Mouse (Mus musculus): ENCODE results near the gene Tsfm. TPM values are rescaled to one million over a fixed set of nuclear protein-coding genes. Genes with fewer than 3 reads are reported as not detected.
A peak's percentile ranks its signal among the peaks of the same experiment; 100 is the strongest.
"Not testable (repeated sequence)": the region's sequence is repeated elsewhere in the genome, so short reads cannot be mapped to it uniquely, and the experiment has no call there.

Gene Tsfm
- polyA plus RNA-seq, 1 experiment = 35.4 TPM

- no peaks in the 10 kb centered on the region for H3K9me3 ChIP-seq
- no peak for TF ChIP-seq GATA1 (IDR thresholded peaks at IDR 0.05; ENCODE audit: borderline replicate concordance, low read length)
- no peak for TF ChIP-seq FLI1 (IDR thresholded peaks at IDR 0.05; ENCODE audit: low read length)
- peaks cover 57% of the 10 kb centered on the region for H3K4me1 ChIP-seq
- H3K36me3 ChIP-seq (replicated peaks; ENCODE audit: low read length) = peaks cover 14% of the 10 kb centered on the region
- H3K4me3 ChIP-seq (replicated peaks) = no peak overlapping the region
- H3K27me3 ChIP-seq (replicated peaks) = no peaks in the 10 kb centered on the region
Measured at GRCm38 (mm10) chr10:127073981-127074380, 43.3 kb upstream of the Tsfm start.

GRCm38 (mm10) chr10:127072969-127073368 lies 42.3 kb upstream of the Tsfm start:
- Histone ChIP-seq H3K36me3 (replicated peaks; ENCODE audit: low read length) (peaks cover 15% of the 10 kb centered on the region), H3K4me1 (peaks cover 61% of the 10 kb centered on the region)
- not testable (repeated sequence) for H3K4me3 ChIP-seq (replicated peaks); H3K27me3 ChIP-seq (replicated peaks); H3K9me3 ChIP-seq

- H3K27me3 ChIP-seq (replicated peaks); H3K4me3 ChIP-seq (replicated peaks); H3K9me3 ChIP-seq: not testable (repeated sequence)
- Histone ChIP-seq H3K4me1 (peaks cover 58% of the 10 kb centered on the region), H3K36me3 (replicated peaks; ENCODE audit: low read length) (peaks cover 17% of the 10 kb centered on the region)
Measured at GRCm38 (mm10) chr10:127072270-127072669, 41.6 kb upstream of the Tsfm start.

GRCm38 (mm10) chr10:127071203-127071602 lies 40.6 kb upstream of the Tsfm start:
- Histone ChIP-seq H3K27me3 (replicated peaks) (no peaks in the 10 kb centered on the region), H3K9me3 (no peaks in the 10 kb centered on the region), H3K36me3 (replicated peaks; ENCODE audit: low read length) (peaks cover 27% of the 10 kb centered on the region), H3K4me1 (peaks cover 55% of the 10 kb centered on the region), H3K4me3 (replicated peaks) (peak overlapping the region; percentile 89)
- no peak for TF ChIP-seq GATA1 (IDR thresholded peaks at IDR 0.05; ENCODE audit: borderline replicate concordance, low read length)
- TF ChIP-seq FLI1 (IDR thresholded peaks at IDR 0.05; ENCODE audit: low read length) = no peak

GRCm38 (mm10) chr10:127070190-127071121 lies 39.8 kb upstream of the Tsfm start, which contains the start of gene Tspan31:
Tspan31 (minus strand) TSS chr10:127070264.
- Histone ChIP-seq H3K4me1 (peaks cover 55% of the 10 kb centered on the region), H3K27me3 (replicated peaks) (no peaks in the 10 kb centered on the region), H3K9me3 (no peaks in the 10 kb centered on the region), H3K36me3 (replicated peaks; ENCODE audit: low read length) (peaks cover 34% of the 10 kb centered on the region), H3K4me3 (replicated peaks) (peak within 1 kb of the TSS; percentile 89)
- no peak for TF ChIP-seq FLI1 (IDR thresholded peaks at IDR 0.05; ENCODE audit: low read length)
- no peak for TF ChIP-seq GATA1 (IDR thresholded peaks at IDR 0.05; ENCODE audit: borderline replicate concordance, low read length)

GRCm38 (mm10) chr10:127069281-127070189 lies 38.9 kb upstream of the Tsfm start:
- Histone ChIP-seq H3K27me3 (replicated peaks) (no peaks in the 10 kb centered on the region), H3K36me3 (replicated peaks; ENCODE audit: low read length) (peaks cover 44% of the 10 kb centered on the region), H3K9me3 (no peaks in the 10 kb centered on the region), H3K4me1 (peaks cover 56% of the 10 kb centered on the region), H3K4me3 (replicated peaks) (peak overlapping the region; percentile 89)
- no peak for TF ChIP-seq FLI1 (IDR thresholded peaks at IDR 0.05; ENCODE audit: low read length)
- no peak for TF ChIP-seq GATA1 (IDR thresholded peaks at IDR 0.05; ENCODE audit: borderline replicate concordance, low read length)

- TF ChIP-seq FLI1 (IDR thresholded peaks at IDR 0.05; ENCODE audit: low read length) (no peak), GATA1 (IDR thresholded peaks at IDR 0.05; ENCODE audit: borderline replicate concordance, low read length) (no peak)
- Histone ChIP-seq H3K36me3 (replicated peaks; ENCODE audit: low read length) (peaks cover 47% of the 10 kb centered on the region), H3K4me1 (peaks cover 67% of the 10 kb centered on the region), H3K27me3 (replicated peaks) (no peaks in the 10 kb centered on the region), H3K4me3 (replicated peaks) (peak overlapping the region; percentile 89), H3K9me3 (no peaks in the 10 kb centered on the region)
Measured at GRCm38 (mm10) chr10:127068360-127069038, 37.9 kb upstream of the Tsfm start.

GRCm38 (mm10) chr10:127066519-127067018 lies 35.9 kb upstream of the Tsfm start:
- peaks cover 5% of the 10 kb centered on the region for H3K27me3 ChIP-seq (replicated peaks)
- H3K9me3 ChIP-seq = no peaks in the 10 kb centered on the region
- no peak overlapping the region for H3K4me3 ChIP-seq (replicated peaks)
- peaks cover 47% of the 10 kb centered on the region for H3K36me3 ChIP-seq (replicated peaks; ENCODE audit: low read length)
- no peak for TF ChIP-seq FLI1 (IDR thresholded peaks at IDR 0.05; ENCODE audit: low read length)
- no peak for TF ChIP-seq GATA1 (IDR thresholded peaks at IDR 0.05; ENCODE audit: borderline replicate concordance, low read length)
- peaks cover 75% of the 10 kb centered on the region for H3K4me1 ChIP-seq

- peaks cover 47% of the 10 kb centered on the region for H3K36me3 ChIP-seq (replicated peaks; ENCODE audit: low read length)
- H3K4me1 ChIP-seq = peaks cover 71% of the 10 kb centered on the region
- H3K4me3 ChIP-seq (replicated peaks) = no peak overlapping the region
- TF ChIP-seq FLI1 (IDR thresholded peaks at IDR 0.05; ENCODE audit: low read length) (no peak), GATA1 (IDR thresholded peaks at IDR 0.05; ENCODE audit: borderline replicate concordance, low read length) (no peak)
- no peaks in the 10 kb centered on the region for H3K9me3 ChIP-seq
- H3K27me3 ChIP-seq (replicated peaks) = peaks cover 11% of the 10 kb centered on the region
Measured at GRCm38 (mm10) chr10:127065981-127066380, 35.3 kb upstream of the Tsfm start.

Data from megakaryocyte, embryonic 14.5 days (primary cell).